Mouse (Mus musculus): ENCODE results near the gene Myo18a. TPM values are rescaled to one million over a fixed set of nuclear protein-coding genes. Genes with fewer than 3 reads are reported as not detected.

Gene Myo18a
- polyA plus RNA-seq, 1 experiment from 2014 or later, result 23.8 TPM

DNA sequence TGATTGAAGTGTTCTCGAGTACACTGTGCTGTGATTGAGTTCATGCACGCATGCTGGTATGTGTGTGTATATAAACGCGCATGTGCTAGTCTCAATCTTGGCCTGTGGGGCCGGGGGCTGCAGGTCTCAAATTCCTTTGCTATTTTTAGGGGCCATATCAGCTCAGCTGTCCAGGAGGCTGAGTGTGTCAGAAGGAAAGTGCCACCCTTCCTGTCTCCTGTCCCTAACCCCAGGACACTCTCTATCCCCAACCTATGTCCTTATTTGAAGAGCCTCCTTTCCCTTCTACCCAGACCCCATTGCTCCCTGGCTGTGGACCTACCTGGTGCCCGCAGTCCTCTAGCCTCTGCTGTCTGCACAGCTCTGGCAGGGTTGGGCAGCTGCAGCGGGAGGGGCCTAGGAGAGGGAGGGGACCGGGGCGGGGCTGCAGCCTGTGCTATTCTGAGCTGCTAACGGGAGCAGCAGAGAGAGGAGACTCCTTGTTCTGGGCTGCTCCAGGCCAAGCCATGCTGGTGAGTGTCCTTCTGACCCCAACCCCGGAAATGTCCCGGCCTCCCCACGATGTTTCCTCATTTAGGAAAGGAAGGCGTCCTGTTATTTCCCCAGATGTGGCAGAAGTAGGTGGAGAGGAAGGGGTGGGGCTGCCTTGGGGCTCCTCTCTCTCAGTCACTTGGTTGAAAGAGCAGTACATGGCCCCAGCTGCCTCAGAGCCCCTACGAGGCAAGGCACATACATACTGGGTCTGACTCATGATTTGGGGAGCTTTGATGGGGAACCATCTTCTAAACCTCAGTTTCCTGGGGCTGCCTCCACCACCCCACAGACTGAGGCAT, 38.0 kb downstream of the Myo18a start:
- peak overlapping the region; percentile 16; the same call in 1 of the 2 replicates for H3K9ac ChIP-seq (ENCODE audit: low read length)
- WGBS, result 33% methylated on average over 15 of the region's 15 CpGs
- H3K4me1 ChIP-seq (ENCODE audit: control insufficient read depth, insufficient read depth, low read length), result 0 out of 2 replicates have a peak, but pooled peaks cover 6% of the 10 kb centered on the region
- no peaks in the 10 kb centered on the region for H3K9me3 ChIP-seq (ENCODE audit: control insufficient read depth, low read length)
- H3K27me3 ChIP-seq (ENCODE audit: control insufficient read depth, insufficient read depth, low read length), result no peaks in the 10 kb centered on the region
- no peak overlapping the region for H3K27ac ChIP-seq (ENCODE audit: low read depth, low read length)
- DNase-seq (ENCODE audit: low spot score, missing footprints) (no peak), ATAC-seq (ENCODE audit: low FRiP score) (no peak)
- no peak overlapping the region for H3K4me2 ChIP-seq
- H3K4me3 ChIP-seq (ENCODE audit: low read depth, low read length), result no peak overlapping the region
- H3K36me3 ChIP-seq (ENCODE audit: control insufficient read depth, insufficient read depth, low read length), result no peaks in the 10 kb centered on the region

DNA sequence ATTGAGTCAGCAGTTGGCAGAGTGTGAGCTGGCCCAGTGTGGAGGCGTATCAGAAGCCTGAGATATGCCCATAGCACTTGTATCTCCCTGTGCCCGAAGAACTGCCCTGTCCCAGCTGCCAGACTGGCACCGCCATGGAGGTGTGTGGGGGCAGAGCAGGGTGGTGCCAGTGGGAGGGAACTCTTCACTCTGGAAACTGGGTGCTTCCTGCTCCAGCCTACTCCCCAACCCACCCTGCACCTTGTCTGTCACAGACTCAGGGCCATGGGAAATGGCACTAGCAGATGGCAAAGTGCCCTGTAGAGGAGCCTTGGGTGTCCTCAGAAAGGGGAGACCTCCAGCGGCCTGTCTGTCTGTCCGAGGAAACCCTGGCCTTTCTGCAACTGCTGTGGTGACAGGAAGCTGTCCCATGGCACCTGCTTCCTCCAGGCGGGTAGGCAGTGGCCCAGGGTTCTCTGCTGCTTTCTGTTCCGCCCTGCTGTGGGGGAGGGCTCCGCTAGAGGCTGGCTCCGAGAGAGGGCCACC, 39.4 kb downstream of the Myo18a start:
- Histone ChIP-seq H3K9ac (ENCODE audit: low read length) (no peak overlapping the region), H3K27ac (ENCODE audit: low read depth, low read length) (no peak overlapping the region)
- no peak for ATAC-seq (ENCODE audit: low FRiP score)

DNA sequence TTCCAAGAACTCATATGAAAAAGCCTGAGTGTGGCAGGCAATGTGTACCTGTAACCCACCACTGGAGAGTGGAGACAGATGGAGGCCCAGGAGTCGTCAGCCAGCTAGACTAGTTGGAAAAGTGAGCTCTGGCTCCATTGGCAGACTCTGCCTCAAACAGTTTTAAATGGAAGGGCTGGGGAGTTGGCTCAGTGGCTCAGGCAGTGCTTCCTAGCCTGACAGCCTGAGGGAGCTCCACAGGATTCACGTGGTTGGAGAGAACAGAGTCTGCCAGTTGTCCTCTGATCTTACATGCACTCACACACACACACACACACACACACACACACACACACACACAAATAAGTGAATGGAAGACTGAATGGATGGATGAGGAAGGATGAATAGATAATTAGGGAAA, 43.2 kb downstream of the Myo18a start:
- Histone ChIP-seq H3K27ac (ENCODE audit: low read depth, low read length) (no peak overlapping the region), H3K4me1 (ENCODE audit: control insufficient read depth, insufficient read depth, low read length) (peaks cover 21% of the 10 kb centered on the region), H3K4me3 (ENCODE audit: low read depth, low read length) (no peak overlapping the region), H3K9ac (ENCODE audit: low read length) (no peak overlapping the region), H3K9me3 (ENCODE audit: control insufficient read depth, low read length) (no peaks in the 10 kb centered on the region), H3K27me3 (ENCODE audit: control insufficient read depth, insufficient read depth, low read length) (no peaks in the 10 kb centered on the region), H3K4me2 (no peak overlapping the region), H3K36me3 (ENCODE audit: control insufficient read depth, insufficient read depth, low read length) (no peaks in the 10 kb centered on the region)
- ATAC-seq (ENCODE audit: low FRiP score) (no peak), DNase-seq (ENCODE audit: low spot score, missing footprints) (no peak)
- 17% methylated on average over 2 of the region's 2 CpGs for WGBS

More for the DNA sequence above, 39.4 kb downstream of the Myo18a start:
- no peaks in the 10 kb centered on the region for H3K9me3 ChIP-seq (ENCODE audit: control insufficient read depth, low read length)
- no peak overlapping the region for H3K4me2 ChIP-seq
- no peak overlapping the region for H3K4me3 ChIP-seq (ENCODE audit: low read depth, low read length)
- no peak for DNase-seq (ENCODE audit: low spot score, missing footprints)
- H3K4me1 ChIP-seq (ENCODE audit: control insufficient read depth, insufficient read depth, low read length), result peaks cover 8% of the 10 kb centered on the region
- H3K27me3 ChIP-seq (ENCODE audit: control insufficient read depth, insufficient read depth, low read length), result no peaks in the 10 kb centered on the region
- 68% methylated on average over 9 of the region's 9 CpGs for WGBS
- H3K36me3 ChIP-seq (ENCODE audit: control insufficient read depth, insufficient read depth, low read length), result no peaks in the 10 kb centered on the region

DNA sequence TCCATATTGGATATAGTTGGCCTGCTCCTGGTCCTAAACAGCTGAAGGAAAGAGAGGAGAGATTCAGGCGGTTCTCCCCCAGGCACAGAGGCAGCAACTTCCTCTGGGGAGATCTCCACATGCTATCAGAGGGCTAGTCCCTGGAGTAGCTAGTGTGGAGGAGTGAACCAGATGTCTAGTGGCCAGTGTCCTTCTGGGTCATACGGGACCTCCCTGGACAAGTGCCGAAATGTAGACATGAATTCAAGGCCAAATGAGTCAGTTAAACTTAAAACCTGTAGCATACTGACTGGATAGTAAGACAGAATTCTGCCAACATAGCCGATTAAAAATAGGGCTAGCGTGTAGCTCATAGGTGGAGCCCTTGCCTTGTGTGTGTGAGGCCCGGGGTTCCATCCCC, 43.8 kb downstream of the Myo18a start:
- 80% methylated on average over 6 of the region's 6 CpGs for WGBS
- Histone ChIP-seq H3K9me3 (ENCODE audit: control insufficient read depth, low read length) (no peaks in the 10 kb centered on the region), H3K4me2 (no peak overlapping the region), H3K4me3 (ENCODE audit: low read depth, low read length) (no peak overlapping the region), H3K9ac (ENCODE audit: low read length) (no peak overlapping the region), H3K4me1 (ENCODE audit: control insufficient read depth, insufficient read depth, low read length) (peaks cover 21% of the 10 kb centered on the region), H3K27me3 (ENCODE audit: control insufficient read depth, insufficient read depth, low read length) (no peaks in the 10 kb centered on the region), H3K36me3 (ENCODE audit: control insufficient read depth, insufficient read depth, low read length) (no peaks in the 10 kb centered on the region), H3K27ac (ENCODE audit: low read depth, low read length) (no peak overlapping the region)
- ATAC-seq (ENCODE audit: low FRiP score) (no peak), DNase-seq (ENCODE audit: low spot score, missing footprints) (no peak)

DNA sequence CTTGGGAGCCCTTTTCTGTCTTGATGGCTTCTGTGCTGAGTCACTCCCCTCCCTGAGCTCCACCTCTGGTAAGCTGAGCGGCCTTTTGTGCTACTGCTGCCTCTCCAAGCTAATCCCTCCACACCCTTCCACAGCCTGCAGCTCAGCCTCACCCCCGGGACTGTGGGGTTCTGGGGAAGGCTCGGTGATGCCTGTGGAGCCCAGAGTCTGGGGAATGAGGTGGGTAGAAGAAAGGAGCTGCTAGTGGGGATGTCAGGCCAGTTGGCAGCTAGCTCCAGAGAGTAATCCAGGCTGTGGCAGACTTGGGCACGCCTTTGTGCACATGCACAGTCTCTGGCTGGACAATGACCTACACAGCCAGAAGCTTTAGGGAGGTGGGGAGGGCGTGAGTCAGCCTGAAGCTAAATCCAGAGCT, 45.0 kb downstream of the Myo18a start:
- ATAC-seq (ENCODE audit: low FRiP score) (peak; percentile 69), DNase-seq (ENCODE audit: low spot score, missing footprints) (peak; percentile 89)
- peaks cover 21% of the 10 kb centered on the region for H3K4me1 ChIP-seq (ENCODE audit: control insufficient read depth, insufficient read depth, low read length)
- H3K9ac ChIP-seq (ENCODE audit: low read length), result peak overlapping the region; percentile 36
- H3K27ac ChIP-seq (ENCODE audit: low read depth, low read length), result peak overlapping the region; percentile 57; the same call in 1 of the 2 replicates
- H3K27me3 ChIP-seq (ENCODE audit: control insufficient read depth, insufficient read depth, low read length), result no peaks in the 10 kb centered on the region
- H3K4me3 ChIP-seq (ENCODE audit: low read depth, low read length), result no peak overlapping the region
- 0 out of 2 replicates have a peak overlapping the region, but pooled peaks have one; percentile 19 for H3K4me2 ChIP-seq
- H3K36me3 ChIP-seq (ENCODE audit: control insufficient read depth, insufficient read depth, low read length), result no peaks in the 10 kb centered on the region
- no peaks in the 10 kb centered on the region for H3K9me3 ChIP-seq (ENCODE audit: control insufficient read depth, low read length)
- 8% methylated on average over 5 of the region's 5 CpGs for WGBS

DNA sequence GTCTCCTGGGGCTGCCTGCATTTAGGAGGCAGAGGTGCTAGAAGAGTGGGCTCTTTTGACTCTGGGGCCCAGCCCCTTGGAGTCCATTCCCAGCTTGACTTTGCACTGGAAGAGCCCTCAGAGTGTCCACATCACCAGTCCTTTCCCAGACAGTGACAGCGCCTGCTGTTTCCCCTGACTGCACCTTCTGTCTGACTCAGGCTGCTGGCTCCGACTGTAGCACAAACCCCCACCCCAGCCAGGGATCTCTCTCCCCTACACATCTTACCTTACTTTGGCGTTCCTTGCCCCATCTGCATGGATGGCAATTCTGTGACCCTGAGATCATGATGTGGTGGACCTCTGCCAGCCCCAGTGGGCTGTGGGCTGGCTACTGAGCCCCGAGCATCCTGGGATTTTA, 46.2 kb downstream of the Myo18a start:
- Histone ChIP-seq H3K4me3 (ENCODE audit: low read depth, low read length) (no peak overlapping the region), H3K27ac (ENCODE audit: low read depth, low read length) (no peak overlapping the region), H3K9ac (ENCODE audit: low read length) (no peak overlapping the region), H3K27me3 (ENCODE audit: control insufficient read depth, insufficient read depth, low read length) (no peaks in the 10 kb centered on the region), H3K4me2 (no peak overlapping the region), H3K4me1 (ENCODE audit: control insufficient read depth, insufficient read depth, low read length) (peaks cover 21% of the 10 kb centered on the region), H3K36me3 (ENCODE audit: control insufficient read depth, insufficient read depth, low read length) (no peaks in the 10 kb centered on the region), H3K9me3 (ENCODE audit: control insufficient read depth, low read length) (no peaks in the 10 kb centered on the region)
- DNase-seq (ENCODE audit: low spot score, missing footprints) (no peak), ATAC-seq (ENCODE audit: low FRiP score) (no peak)
- WGBS, result 63% methylated on average over 4 of the region's 4 CpGs

DNA sequence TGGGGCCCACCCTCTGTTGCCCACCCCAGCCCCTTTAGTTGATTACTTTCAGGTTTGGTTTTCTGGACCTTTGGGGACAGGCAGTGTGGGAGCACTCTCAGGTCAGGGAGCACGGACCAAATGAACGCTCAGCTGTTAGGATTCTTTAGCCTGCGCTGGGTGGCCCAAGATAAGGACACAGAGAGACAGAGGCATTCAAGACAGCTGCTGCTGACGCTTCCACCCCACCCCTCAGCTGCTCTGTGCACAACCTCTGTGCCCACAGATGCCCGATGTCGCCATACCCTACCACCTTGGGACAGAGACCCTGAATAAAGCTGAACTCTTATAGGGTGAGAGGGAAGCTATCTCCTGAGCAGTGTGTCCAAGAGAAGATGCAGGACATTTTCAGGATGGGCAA, 47.0 kb downstream of the Myo18a start:
- 94% methylated on average over 6 of the region's 6 CpGs for WGBS
- ATAC-seq (ENCODE audit: low FRiP score) (no peak), DNase-seq (ENCODE audit: low spot score, missing footprints) (no peak)

DNA sequence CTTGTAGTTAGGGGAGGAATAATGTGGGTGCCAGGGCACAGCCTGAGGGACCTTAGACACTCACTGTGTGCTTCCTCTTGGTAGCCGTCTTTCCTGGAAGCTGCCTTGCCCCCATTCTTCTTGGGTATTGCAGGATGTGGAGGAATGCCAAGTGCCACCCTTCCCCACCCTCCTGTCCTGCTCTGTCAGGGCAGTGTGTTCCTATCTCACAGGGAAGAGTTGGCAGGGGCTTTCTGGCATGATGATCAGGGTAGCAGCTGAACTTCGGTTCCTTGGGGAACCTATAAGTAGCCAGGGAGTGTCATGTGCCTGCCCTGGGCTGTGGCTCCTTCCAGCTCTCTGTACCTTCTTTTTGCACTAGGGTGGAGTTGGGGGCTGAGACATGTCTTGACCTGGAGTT, 50.9 kb downstream of the Myo18a start:
- ATAC-seq (ENCODE audit: low FRiP score), result no peak
- DNase-seq (ENCODE audit: low spot score, missing footprints), result no peak
- 88% methylated on average over 2 of the region's 2 CpGs for WGBS
- Histone ChIP-seq H3K36me3 (ENCODE audit: control insufficient read depth, insufficient read depth, low read length) (no peaks in the 10 kb centered on the region), H3K27ac (ENCODE audit: low read depth, low read length) (no peak overlapping the region), H3K4me3 (ENCODE audit: low read depth, low read length) (no peak overlapping the region), H3K4me1 (ENCODE audit: control insufficient read depth, insufficient read depth, low read length) (peaks cover 3% of the 10 kb centered on the region), H3K27me3 (ENCODE audit: control insufficient read depth, insufficient read depth, low read length) (no peaks in the 10 kb centered on the region), H3K4me2 (no peak overlapping the region), H3K9ac (ENCODE audit: low read length) (no peak overlapping the region), H3K9me3 (ENCODE audit: control insufficient read depth, low read length) (no peaks in the 10 kb centered on the region)

More for the DNA sequence above, 47.0 kb downstream of the Myo18a start:
- no peaks in the 10 kb centered on the region for H3K9me3 ChIP-seq (ENCODE audit: control insufficient read depth, low read length)
- H3K27me3 ChIP-seq (ENCODE audit: control insufficient read depth, insufficient read depth, low read length), result no peaks in the 10 kb centered on the region
- H3K9ac ChIP-seq (ENCODE audit: low read length), result no peak overlapping the region
- peaks cover 21% of the 10 kb centered on the region for H3K4me1 ChIP-seq (ENCODE audit: control insufficient read depth, insufficient read depth, low read length)
- no peak overlapping the region for H3K4me3 ChIP-seq (ENCODE audit: low read depth, low read length)
- H3K27ac ChIP-seq (ENCODE audit: low read depth, low read length), result no peak overlapping the region
- H3K4me2 ChIP-seq, result no peak overlapping the region
- no peaks in the 10 kb centered on the region for H3K36me3 ChIP-seq (ENCODE audit: control insufficient read depth, insufficient read depth, low read length)

DNA sequence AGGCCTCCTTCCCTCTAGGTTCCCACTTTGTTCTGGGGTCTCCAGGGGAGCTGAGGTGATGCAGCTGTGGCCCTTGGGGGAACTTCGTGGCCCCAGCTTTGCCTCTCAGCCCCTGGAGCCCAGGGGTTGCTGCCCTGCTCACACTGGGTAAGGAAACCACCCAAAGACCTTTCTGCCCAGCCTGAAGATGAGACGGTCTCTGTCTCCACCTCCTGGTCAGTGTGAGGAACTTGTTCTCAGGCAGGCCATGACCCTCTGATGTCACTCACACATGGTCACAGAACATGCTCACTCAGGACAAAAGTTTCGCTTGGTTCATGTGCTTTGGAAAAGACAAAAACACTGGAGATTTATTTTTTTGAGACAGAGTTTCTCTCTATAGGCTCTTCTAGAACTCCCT, 53.0 kb downstream of the Myo18a start:
- H3K4me3 ChIP-seq (ENCODE audit: low read depth, low read length), result no peak overlapping the region
- WGBS, result 21% methylated on average over 3 of the region's 3 CpGs
- no peak overlapping the region for H3K27ac ChIP-seq (ENCODE audit: low read depth, low read length)
- no peaks in the 10 kb centered on the region for H3K4me1 ChIP-seq (ENCODE audit: control insufficient read depth, insufficient read depth, low read length)
- no peaks in the 10 kb centered on the region for H3K36me3 ChIP-seq (ENCODE audit: control insufficient read depth, insufficient read depth, low read length)
- no peak overlapping the region for H3K4me2 ChIP-seq
- ATAC-seq (ENCODE audit: low FRiP score) (peak; percentile 46; the same call in 1 of the 2 replicates), DNase-seq (ENCODE audit: low spot score, missing footprints) (peak; percentile 90)
- H3K27me3 ChIP-seq (ENCODE audit: control insufficient read depth, insufficient read depth, low read length), result no peaks in the 10 kb centered on the region
- H3K9me3 ChIP-seq (ENCODE audit: control insufficient read depth, low read length), result no peaks in the 10 kb centered on the region
- no peak overlapping the region for H3K9ac ChIP-seq (ENCODE audit: low read length)
